Mouse (Mus musculus): ENCODE measurements around the gene Cdc14b.
"Not testable (repeated sequence)": the region's sequence is repeated elsewhere in the genome, so short reads cannot be mapped to it uniquely, and the experiment has no call there.

Gene Cdc14b

GRCm38 (mm10) chr13:64273891-64274844, 922 bp downstream of the Cdc14b start:
- DNase-seq (ENCODE audit: low read depth, low spot score): peak; percentile 23

- no peak for DNase-seq (ENCODE audit: low read depth, low spot score)
Measured at GRCm38 (mm10) chr13:64273352-64273751, 1.7 kb downstream of the Cdc14b start.

DNA sequence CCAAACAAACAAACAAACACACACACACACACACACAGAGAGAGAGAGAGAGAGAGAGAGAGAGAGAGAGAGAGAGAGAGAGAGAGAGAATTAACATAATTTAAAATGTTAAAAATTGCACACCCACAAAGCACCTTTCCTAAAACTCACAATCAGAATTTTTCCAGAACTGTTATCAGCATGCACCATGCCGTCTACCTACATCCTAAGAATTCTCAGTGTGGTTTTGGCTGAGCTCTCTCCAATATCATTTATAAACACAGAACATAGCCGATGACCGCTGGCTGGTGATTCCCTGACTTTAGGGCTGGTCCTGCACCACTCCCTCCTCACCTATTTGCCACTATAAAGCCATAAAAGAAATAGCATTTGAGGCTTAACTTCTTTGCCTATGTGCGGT, 6.7 kb downstream of the Cdc14b start:
- no peak for DNase-seq (ENCODE audit: low read depth, low spot score)

DNA sequence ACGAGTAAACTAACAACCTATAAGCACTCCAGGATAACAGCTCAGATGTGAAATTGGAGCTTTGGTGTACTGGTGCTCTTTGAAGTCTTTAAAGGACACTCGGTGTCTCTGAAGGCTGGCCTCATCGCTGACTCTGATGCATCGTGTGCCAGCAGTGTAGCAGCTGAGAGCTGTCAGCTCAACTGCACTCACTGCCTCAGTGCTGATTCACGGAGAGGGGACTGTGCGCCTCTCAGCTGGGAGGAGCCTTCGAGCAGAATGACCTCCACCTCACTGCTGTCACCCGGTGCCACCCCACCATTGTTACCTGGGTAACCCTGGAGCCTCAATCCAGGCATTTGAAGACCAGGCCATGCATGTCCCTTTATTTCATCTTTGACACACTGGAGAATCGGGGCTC, 7.9 kb downstream of the Cdc14b start:
- DNase-seq (ENCODE audit: low read depth, low spot score): no peak

DNA sequence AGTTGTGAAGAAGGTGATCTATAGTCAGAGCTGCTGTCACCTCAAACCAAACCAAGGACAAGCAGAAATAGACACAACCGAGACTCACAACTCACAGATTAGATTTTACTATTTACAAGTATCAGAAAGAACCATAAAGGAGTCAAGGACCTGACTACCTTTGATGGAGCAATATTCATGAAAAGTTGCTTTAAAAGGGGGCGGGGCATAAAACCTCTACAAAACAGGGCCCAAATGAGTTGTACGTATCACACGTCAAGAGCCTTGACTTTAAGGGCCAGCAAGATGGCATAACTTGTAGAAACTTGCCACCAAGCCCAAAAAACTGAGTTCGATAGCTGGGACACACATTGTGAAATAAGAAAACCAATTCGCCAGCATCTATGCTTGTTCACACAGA, 10.5 kb downstream of the Cdc14b start:
- no peak for DNase-seq (ENCODE audit: low read depth, low spot score)

DNA sequence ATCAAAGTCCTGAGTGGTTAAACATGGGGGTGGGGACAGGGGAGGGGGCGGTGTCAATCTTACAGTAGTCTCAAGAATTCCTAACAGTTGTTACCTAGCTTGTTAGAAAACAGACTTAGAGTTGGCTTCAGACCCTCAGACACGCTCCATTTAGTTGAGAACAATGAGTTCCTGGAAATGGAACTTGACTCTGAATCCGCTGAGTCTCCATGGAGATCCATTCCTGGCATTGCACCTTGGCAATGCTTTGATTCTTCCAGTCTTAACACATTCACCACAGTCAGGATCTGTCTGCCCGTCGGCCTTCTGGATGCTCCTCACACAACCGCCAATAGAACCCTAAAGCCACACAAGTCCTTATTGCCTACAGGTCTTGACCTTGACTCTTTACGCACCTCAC, 15.2 kb downstream of the Cdc14b start:
- no peak for DNase-seq (ENCODE audit: low read depth, low spot score)

DNA sequence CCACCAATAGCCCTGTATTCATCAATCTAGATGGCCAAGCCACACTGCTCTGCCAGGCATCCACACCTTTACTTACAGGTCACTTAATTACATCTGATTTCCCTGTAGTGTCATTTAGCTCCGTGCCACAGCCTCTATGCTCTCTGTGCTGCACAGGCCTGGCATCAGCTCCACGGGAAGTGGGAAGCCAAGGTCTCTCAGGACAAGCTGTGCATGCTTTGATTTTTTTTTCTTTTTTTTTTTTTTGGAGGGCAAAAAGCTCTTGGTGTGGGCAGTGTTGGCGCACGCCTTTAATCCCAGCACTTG, 16.6 kb downstream of the Cdc14b start:
- DNase-seq (ENCODE audit: low read depth, low spot score): no peak

GRCm38 (mm10) chr13:64257814-64258515, 17.1 kb downstream of the Cdc14b start:
- no peak for DNase-seq (ENCODE audit: low read depth, low spot score)

GRCm38 (mm10) chr13:64257010-64257813, 17.9 kb downstream of the Cdc14b start:
- DNase-seq (ENCODE audit: low read depth, low spot score): no peak

GRCm38 (mm10) chr13:64254185-64254584, 20.9 kb downstream of the Cdc14b start:
- not testable (repeated sequence) for DNase-seq (ENCODE audit: low read depth, low spot score)

- DNase-seq (ENCODE audit: low read depth, low spot score): no peak
Measured at GRCm38 (mm10) chr13:64253697-64254096, 21.4 kb downstream of the Cdc14b start.

GRCm38 (mm10) chr13:64252147-64252546, 22.9 kb downstream of the Cdc14b start:
- DNase-seq (ENCODE audit: low read depth, low spot score): peak; percentile 93

DNA sequence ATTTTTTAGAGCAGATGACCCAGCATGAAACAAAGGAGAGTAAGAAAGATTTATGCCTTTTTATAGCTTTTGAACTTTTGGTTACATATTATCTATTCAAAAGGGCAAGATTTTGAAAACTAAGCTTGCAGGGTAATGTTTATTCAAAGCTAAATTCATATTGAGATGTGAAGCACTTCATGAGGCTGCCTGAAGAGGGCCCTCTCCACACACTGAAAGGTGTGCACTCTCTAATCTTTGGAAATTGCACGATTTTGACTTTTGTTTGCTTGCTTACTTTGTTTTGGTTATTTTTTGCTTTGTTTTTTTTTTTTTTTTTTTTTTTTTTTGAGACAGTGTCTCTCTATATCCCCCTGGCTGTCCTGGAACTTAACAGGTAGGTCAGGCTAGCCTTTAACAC, 24.7 kb downstream of the Cdc14b start:
- no peak for DNase-seq (ENCODE audit: low read depth, low spot score)

GRCm38 (mm10) chr13:64248775-64249524, 26.1 kb downstream of the Cdc14b start:
- DNase-seq (ENCODE audit: low read depth, low spot score): peak; percentile 76

DNA sequence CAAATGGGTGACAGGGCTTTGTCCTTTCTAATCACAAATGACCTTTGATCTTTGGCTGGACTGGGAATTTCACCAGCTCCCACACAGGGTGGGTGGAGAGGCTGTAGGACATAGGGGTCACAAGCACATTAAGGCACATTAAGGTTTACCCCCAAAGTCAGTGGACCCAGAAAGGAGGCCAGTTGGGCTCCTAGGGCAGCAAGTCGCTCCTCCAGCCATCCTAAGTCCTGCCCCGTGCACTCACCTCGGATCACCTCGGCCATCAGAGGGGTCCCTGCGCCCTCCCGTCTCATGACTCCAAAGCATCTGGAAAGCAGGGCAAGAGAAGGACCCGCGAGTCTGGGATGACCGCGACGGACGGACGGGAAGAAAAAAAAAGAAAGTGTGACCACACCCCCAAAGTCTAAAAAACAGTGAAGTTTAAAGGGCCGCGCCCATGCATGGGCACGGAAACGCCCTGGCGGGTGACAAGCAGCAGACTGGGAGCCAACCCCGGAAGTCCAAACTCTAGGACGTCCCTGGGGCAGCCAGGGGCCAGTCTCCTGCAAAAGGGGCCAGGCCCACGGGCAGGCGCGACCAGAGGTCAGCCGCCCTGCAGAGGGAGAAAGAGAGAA, 26.8 kb downstream of the Cdc14b start:
- peak; percentile 72 for DNase-seq (ENCODE audit: low read depth, low spot score)

GRCm38 (mm10) chr13:64246106-64246505, 29.0 kb downstream of the Cdc14b start:
- DNase-seq (ENCODE audit: low read depth, low spot score): no peak

DNA sequence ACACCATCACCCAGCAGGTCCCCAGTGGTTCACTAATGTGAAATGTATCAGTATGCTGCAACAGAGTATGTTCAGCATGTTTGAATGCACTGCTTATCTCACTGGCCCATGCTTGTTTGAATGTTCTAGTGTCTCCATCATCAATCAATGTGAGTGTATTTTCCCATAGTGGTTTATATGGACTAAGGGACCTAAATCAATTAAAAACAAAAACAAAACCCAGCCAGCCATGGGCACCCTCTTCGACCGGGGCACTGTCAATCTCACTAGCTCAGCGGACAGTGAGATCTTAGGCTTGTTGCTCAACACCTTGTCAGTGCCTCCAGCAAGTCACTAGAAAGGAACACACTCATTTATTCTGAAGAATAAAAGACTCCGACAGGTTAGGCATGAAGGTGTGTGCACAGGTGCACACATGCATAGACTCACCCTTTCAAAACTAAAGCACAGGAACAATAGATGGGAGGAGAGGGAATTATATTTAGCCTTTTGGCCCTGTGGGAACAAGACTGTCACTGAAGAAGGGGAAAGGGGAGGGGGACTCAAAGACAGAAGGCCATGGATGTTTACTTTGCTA, 30.3 kb downstream of the Cdc14b start:
- no peak for DNase-seq (ENCODE audit: low read depth, low spot score)

- no peak for DNase-seq (ENCODE audit: low read depth, low spot score)
Measured at GRCm38 (mm10) chr13:64242721-64243120, 32.4 kb downstream of the Cdc14b start.

DNA sequence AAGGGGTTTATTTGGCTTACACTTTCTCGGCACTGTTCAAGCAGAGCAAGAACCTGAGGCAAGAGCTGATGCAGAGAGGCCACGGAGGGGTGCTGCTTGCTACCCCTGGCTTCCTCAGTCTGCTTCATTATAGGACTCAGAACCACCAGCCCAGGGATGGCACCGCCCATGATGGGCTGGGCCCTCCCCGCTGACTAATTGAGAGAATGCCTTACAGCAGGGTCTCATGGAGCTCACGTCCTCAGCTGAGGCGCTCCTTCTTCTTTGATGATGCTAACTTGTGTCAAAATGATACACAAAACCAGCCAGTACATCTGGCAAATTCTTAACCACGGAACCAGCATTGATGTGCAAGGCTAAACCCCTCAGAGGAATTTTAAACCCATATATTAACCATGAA, 34.5 kb downstream of the Cdc14b start:
- no peak for DNase-seq (ENCODE audit: low read depth, low spot score)

GRCm38 (mm10) chr13:64237681-64238157, 37.4 kb downstream of the Cdc14b start:
- no peak for DNase-seq (ENCODE audit: low read depth, low spot score)

All from 3T3-L1 (cell line).